Mouse (Mus musculus) forebrain, embryonic 12.5 days (tissue): ENCODE measurements around the gene Ppip5k2. TPM values are rescaled to one million over a fixed set of nuclear protein-coding genes. Genes with fewer than 3 reads are reported as not detected.

Source experiments
- polyA plus RNA-seq: library from polyadenylated mRNA; unstranded; fragments of >200 nt; fragmentation: Nextera tagmentation; extraction: Ambion mirVana; gene quantifications from 2 replicates; pipeline ENCODE4 v1.2.1, GENCODE M21; 2016

Ppip5k2 gene
- polyA plus RNA-seq, 1 experiment from 2014 or later, result 56.9 TPM

Other genes with a start within 250 kb of the Ppip5k2 start
- gene D1Ertd622e, start 108.3 kb downstream of the Ppip5k2 start, polyA plus RNA-seq, result 44.1 and 52.2 TPM in 2 replicates
- 20.3 and 21.8 TPM in 2 replicates for gene Gin1, start 239 bp downstream of the Ppip5k2 start, polyA plus RNA-seq